Mouse (Mus musculus) naive thymus-derived CD4-positive, alpha-beta T cell, adult 2 months (primary cell): ENCODE results near the gene Wdr45.
"Not testable (repeated sequence)": the region's sequence is repeated elsewhere in the genome, so short reads cannot be mapped to it uniquely, and the experiment has no call there.

ENCODE experiments used
- DNase-seq: peaks from one replicate; pipeline ENCODE4 v3.0.0-alpha.2; 2011; ENCODE audit warnings: low read depth

Wdr45 gene

GRCm38 (mm10) chrX:7714135-7714899 is at the start of gene Wdr45:
Gene Wdr45 (plus strand): TSS chrX:7714333.
- peak; percentile 94 for DNase-seq

DNA sequence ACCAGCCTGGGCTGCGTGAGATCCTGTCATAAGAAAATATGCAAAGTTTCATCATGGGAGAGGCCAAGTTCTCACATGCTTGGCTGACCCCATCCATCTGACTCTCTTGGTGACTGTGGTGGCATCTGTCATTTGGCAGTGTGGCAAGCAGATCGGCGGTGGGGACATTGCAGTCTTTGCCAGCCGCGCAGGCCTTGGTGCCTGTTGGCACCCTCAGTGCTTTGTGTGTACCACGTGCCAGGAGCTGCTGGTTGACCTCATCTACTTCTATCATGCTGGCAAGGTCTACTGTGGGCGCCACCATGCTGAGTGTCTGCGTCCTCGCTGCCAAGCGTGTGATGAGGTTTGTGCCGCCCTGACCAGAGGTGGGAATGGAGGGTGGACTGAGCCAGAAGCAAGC is 49.3 kb upstream of the Wdr45 start:
- no peak for DNase-seq

DNA sequence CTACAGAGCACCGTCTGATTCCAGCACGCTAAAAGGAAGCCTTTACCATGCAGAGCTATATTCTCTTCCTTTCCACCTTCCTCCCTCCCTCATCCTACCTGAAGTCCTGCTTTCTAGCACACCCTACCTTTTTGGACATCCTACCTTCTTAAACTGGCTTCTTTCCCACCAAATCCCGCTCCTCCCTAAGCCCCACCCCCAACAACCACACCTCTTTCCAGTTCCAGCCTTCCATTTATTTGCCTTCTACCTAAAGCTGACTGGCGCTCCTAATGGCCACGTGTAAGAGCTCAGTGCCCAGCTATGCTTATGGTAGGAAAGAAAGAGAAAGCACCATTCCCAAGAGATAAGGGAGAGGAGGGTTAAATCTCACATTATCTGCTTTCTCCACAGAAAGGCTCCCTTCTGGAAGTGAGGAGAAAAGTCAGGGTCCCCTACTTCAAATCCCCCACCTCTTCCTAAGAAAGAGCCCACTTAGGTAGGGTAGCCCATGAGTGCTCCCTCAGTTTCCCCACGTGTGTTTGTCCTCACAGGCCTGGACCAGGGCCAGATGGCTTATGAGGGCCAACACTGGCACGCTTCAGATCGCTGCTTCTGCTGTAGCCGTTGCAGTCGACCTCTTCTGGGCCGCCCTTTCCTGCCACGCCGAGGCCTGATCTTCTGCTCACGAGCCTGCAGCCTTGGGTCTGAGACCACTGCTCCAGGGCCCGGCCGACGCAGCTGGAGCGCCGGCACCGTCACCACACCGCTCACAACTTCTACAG is 48.2 kb upstream of the Wdr45 start:
- DNase-seq, result no peak

DNA sequence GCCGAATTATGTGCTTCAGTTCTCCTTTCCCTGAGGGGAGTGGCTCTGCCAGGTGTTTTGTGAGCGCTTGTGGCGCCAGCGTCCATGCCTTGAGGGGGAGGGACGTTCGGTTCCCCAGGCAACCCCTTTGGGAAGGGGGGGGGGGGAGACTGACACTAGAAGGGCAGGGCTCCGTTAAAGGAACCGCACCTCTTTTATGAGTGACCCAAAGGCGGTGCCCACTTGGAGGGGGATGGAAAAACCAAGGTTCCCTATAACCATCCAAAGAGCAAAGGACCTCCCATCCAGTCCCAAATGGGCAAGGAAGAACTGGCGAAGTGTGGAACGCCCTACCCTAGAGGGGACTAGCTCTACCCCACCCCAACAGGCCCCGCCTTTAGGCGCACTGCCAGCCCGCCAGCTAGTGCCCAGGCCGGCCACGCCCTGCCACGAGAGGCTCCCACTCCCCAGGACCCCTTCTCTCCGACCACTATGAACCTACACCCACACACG is 43.7 kb upstream of the Wdr45 start:
- peak; percentile 57 for DNase-seq

DNA sequence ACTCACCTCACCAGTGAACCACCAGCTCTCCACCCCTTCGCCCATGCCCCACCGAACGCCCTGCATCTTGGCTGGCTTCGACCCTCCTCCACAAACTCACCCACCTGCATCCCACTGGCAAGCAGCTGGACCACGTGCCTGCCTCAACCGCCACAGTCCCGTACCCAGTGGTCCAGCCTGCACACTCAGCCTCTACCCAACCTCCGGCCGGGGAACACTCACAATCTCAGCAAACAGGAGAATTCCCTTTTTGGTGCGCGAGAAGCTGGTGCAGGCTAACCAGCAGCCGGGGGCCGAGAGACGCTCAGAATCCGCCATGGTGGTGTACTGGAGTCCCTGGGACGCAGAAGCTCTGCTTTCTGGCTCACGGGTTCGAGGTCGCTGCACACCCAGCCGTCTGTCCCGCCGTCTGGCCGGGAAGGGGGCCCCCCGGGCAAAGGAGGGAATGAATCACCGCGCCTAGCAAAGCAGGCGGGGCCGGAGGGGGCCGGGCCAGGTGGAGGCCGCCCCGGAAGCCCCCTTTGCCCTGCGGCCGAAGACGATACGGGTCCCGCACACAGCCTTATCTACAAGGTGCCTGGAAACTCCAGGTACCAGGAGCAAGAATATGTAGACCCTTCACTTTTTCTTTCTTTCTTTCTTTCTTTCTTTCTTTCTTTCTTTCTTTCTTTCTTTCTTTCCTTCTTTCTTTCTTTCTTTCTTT is 43.1 kb upstream of the Wdr45 start, which contains the start of gene Plp2:
Gene Plp2, minus strand, starts transcription at position 470 of the 703 bp plus-strand sequence.
- peak; percentile 26 for DNase-seq

DNA sequence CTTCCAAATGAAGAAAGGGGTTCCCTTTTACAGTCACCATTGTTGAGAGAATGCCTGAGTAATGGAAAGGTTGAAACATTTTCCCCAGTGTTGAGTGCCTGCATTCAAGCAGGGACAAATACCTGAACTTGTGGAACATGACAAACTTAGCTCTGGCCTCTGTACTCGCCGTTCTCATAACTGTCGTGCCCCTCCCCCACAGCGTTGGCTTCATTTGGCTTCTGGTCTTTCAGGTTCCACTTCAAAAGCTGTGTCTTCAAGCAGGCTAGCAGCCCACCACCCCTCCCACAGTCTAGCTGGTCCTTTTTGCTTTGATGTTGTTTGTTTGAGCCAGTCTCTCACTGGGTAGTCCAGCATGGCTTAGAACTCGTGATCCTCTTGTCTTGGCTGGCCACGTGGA is 41.4 kb upstream of the Wdr45 start:
- no peak for DNase-seq

DNA sequence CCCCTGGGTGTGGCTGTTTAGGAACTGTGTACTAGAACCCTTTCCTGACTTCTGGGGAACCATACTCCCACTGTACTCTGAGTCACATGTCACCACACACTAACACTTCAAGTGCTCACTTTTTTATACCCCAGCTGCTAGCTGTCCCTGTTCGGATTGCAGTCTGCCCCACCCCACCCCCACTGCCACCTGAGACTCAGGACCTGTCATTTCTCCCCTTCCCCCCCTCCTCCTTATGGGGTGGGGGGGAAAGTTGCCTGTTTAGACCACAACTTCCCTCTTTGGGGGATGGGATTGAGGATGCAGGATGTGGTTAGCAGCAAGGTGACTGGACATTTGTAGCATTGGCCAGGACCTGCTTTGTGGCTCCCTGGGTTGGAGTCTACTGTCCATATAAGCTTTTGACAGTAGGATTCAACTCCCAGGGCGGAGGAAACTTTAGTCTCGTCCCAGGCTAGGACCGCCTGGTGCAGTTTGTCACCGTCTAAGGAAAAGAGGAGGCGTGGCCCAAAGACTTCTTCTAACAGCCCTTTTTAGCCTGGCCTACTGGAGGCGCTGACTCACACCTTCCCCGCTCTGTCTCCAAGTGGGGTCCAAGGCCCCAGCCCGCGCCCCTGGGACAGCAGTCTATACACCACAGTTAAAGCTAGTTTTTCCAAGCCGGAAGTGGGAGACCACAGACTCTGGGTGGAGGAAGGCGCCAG is 40.4 kb upstream of the Wdr45 start:
- DNase-seq, result peak; percentile 46

DNA sequence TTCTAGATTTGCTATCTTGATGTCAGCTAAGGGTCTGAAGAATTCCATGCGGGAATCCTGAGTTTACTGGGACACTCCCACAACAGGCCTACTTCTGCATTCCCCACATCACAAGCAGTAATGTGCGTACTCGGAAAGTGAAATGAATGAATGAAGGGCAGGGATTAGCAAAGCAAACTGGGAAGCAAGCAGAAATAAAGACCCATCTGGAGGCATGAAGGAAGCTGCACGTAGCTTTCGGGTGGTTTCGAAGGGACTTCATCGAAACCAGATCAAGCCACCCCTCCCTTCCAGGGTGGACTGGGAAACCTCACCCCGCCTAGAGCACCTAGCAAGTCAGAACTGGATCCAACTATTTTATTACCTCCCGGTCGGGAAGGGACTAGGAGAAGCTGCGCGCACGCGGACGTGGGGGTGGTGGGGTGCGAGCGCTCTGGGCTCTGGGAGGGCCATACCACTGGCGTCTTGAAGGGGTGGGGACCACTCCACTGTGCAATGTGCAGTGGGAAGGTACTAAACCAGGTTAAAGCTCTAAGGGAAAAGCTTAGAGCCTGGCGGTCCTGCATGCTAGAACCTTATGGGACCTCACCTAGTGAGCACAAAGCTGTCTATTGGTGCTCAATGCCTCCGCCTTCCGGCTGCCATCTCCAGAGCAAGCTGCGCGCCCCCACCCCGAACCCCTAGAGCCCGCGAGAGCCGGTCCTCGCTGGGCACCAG is 39.7 kb upstream of the Wdr45 start:
- DNase-seq, result peak; percentile 51

- peak; percentile 26 for DNase-seq
These were observed 39.1 kb upstream of the Wdr45 start for GRCm38 (mm10) chrX:7675001-7675380.

- DNase-seq, result no peak
These were observed 35.1 kb upstream of the Wdr45 start for GRCm38 (mm10) chrX:7678986-7679385.

DNA sequence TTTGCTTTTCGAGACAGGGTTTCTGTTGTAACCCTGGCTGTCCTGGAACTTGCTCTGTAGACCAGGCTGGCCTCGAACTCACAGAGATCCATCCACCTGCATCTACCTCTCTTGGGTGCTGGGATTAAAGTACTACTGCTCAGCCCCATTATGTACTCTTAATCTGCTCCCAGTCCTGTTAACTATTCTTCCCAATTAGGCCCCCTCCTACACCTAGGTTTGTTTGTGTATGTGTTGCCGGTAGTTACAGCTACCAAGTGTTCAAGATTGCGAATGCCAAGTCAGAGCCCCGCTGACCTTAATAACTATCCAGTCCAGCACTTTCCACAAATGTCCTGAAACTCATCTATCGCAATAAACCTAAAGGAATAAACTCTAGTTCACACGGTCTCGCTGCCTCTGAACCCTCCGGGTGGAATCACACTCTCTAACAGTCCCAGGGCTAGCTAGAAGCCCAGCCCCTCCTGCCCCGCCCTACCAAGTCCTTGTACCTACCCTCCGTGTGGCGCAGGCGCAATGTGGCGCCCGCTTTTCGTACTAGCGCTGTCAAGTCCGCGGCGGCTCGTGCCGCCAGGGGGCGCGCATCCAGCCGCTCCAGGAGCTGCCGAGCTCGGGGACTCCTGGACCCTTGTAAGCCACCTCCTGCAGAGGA is 34.6 kb upstream of the Wdr45 start:
- DNase-seq, result peak; percentile 94

GRCm38 (mm10) chrX:7680057-7680412 is 34.1 kb upstream of the Wdr45 start:
- no peak for DNase-seq

DNA sequence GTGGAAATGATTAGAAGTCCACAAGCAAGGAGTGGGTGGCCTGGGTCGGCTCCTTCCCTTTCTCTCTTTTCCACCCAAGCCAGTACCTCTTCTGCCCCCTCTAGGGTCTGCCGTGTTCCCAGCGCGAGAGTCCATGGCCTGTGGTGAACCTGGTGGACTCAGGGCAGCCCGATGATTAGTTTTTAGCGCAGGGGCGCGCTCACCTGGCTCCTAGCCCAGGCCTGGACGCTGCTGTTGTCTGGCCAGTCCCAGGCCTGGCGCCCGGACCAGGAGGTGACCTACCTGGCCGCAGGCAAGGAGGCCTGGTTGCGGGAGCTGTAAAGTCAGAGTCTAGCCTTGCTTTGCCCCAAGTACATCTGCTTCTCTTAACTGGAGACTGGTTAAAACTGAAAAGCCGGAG is 33.3 kb upstream of the Wdr45 start, which contains the start of gene Magix:
Gene Magix, minus strand, starts transcription at position 388 of the 400 bp plus-strand sequence.
- no peak for DNase-seq

DNA sequence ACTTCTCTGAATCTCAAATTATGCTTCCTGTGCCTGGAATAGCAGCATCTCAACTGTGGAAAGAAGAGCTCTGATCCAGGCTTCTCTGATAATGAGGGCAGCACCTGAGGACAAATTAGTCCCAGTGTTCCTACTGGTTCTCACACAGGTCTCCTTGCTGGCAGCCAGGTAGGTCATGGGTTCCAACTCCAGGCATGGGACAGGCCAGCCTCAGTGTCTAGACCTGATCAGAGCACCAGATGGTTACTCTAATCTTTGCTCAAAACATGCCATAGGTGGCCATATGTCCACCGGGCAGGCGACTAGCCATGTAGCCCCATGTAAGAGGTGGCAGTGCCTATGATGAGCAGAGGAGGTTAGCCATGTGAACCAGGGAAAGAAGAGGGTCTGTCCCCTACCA is 25.8 kb upstream of the Wdr45 start:
- no peak for DNase-seq

- DNase-seq, result no peak
These were observed 23.6 kb upstream of the Wdr45 start for GRCm38 (mm10) chrX:7690486-7690885.

GRCm38 (mm10) chrX:7692862-7693261 is 21.3 kb upstream of the Wdr45 start:
- peak; percentile 83 for DNase-seq

GRCm38 (mm10) chrX:7696520-7696919 is 17.6 kb upstream of the Wdr45 start:
- no peak for DNase-seq

DNA sequence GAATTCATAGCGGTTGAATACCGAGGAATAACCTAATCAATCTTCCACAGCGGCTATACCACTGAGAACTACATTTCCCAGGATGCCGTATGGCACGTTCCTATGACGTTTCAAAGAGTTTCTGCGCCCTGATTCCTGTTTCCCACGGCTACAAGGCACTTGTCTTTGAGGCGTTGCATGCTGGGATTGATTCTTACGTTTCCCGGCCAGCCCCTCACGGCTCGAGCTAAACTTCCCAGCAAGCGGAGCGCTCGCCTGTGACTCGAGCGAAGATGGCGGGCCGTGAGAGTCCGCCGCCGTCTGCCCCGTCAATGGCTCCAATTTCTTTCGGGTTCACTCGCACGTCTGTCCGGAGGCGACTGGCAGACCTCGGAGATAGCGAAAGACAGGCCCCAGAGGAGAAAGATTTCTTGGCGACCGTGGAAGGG is 17.2 kb upstream of the Wdr45 start, which contains the start of gene Gpkow:
Gene Gpkow, plus strand, starts transcription at position 178 of the 428 bp plus-strand sequence.
- peak; percentile 90 for DNase-seq

GRCm38 (mm10) chrX:7713764-7714134 is 384 bp upstream of the Wdr45 start:
- not testable (repeated sequence) for DNase-seq

- peak; percentile 35 for DNase-seq
These were observed 1.9 kb downstream of the Wdr45 start for GRCm38 (mm10) chrX:7716058-7716457.
